Mouse (Mus musculus): ENCODE data around the gene Mrc2.

- no peak for TF ChIP-seq CTCF (IDR thresholded peaks at IDR 0.05; ENCODE audit: low read depth)
- no peak for TF ChIP-seq EP300 (IDR thresholded peaks at IDR 0.05; ENCODE audit: low read depth)
Measured at GRCm38 (mm10) chr11:105282460-105282859, 10.0 kb upstream of the Mrc2 start.
